Mouse (Mus musculus): ENCODE measurements around the gene Rint1.

The Rint1 gene

DNA sequence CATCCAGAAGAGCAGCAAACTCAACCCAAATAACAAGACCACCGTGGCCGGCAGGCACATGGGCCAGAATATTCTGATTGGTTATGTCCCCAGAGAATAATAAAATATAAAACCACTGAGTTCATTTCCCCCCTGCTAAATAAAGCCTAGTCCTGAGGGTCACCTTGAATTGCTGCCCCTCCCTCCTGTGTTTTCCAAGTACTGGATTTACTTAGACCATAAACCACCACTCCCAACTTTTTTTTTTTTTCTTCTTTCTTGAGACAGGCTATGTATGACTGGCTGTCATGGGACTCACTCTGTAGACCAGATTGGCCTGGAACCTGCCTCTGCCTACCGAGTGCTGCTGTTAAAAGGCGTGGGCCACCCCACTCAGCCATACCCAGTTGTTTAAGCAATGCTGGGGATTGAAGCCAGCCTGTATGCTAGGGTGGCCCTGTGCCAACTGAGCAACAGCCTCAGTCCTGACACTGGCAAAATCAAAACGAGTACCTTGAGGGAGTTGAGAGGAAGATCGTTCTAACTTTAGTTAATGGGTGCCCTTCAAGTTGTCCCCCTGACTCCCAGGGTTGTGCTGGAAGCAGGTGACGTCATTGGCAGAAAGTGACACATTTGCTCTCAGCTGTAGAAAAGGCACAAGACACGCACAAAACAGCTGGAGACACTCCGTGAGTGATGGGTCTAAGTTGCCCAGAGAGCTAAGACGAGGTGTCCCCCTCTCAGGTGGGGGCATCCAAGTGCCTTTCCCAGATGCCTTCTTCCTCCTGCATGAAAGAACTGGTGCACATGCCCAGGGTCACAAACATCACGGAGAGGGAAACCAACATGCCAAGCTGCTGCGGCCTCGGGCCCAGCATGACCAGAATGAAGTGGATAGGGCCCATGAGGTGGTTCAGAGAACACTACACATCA, 76.8 kb downstream of the Rint1 start:
- no peak for DNase-seq (ENCODE audit: low spot score)

DNA sequence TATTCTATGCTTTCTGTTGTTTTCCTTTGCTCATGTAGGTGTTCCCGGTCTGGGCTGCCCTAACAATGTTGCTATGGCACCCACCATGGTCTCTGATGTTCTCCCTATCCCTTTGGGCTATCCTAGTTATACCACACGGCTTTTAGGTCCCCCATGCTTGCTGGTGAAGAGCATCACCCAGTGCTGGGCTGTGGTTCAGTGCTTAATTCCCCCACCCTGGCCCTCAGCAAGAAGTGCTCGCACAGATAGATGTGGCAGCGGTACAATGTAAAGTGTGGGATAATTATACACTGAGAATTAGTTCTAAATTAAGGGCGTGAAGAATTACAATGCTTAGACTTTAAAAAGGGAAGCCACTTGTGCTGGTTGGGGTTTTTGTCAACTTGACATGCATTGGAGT, 78.4 kb downstream of the Rint1 start:
- DNase-seq (ENCODE audit: low spot score), result no peak

All from adipocyte (in vitro differentiated cells).